Mouse (Mus musculus) mouse trophoblast stem cell (cell line): Measurements from ENCODE around the gene H2-Oa.

Experiments
- in situ Hi-C, 2 experiments: fragments of 300-500 bp; cut with MseI, MboI; formaldehyde crosslinking; loops; 2 replicates in 1 of 2; 3 replicates in 1 of 2; pipeline ENCODE4 v1.15.1; 2025

Gene H2-Oa

GRCm38 (mm10) chr17:34121879-34122187 lies 29.7 kb downstream of the H2-Oa start:
- in situ Hi-C loops: no loop called here

- in situ Hi-C loops: no loop called here
Measured at GRCm38 (mm10) chr17:34122188-34122984, 30.2 kb downstream of the H2-Oa start, which contains the start of gene Brd2. Gene Brd2 (minus strand): TSS chr17:34122634.

- in situ Hi-C loops: no loop called here
Measured at GRCm38 (mm10) chr17:34123111-34123510, 31.0 kb downstream of the H2-Oa start.

GRCm38 (mm10) chr17:34123518-34123917 lies 31.4 kb downstream of the H2-Oa start:
- in situ Hi-C loops: no loop called here

- in situ Hi-C loops: no loop called here
Measured at GRCm38 (mm10) chr17:34124649-34125048, 32.5 kb downstream of the H2-Oa start.

- in situ Hi-C loops: no loop called here
Measured at GRCm38 (mm10) chr17:34126826-34127420, 34.8 kb downstream of the H2-Oa start.

GRCm38 (mm10) chr17:34127475-34127874 lies 35.3 kb downstream of the H2-Oa start:
- in situ Hi-C loops: no loop called here

- in situ Hi-C loops: no loop called here
Measured at GRCm38 (mm10) chr17:34128264-34128937, 36.3 kb downstream of the H2-Oa start.

- in situ Hi-C loops: no loop called here
Measured at GRCm38 (mm10) chr17:34128944-34129791, 37.0 kb downstream of the H2-Oa start.

GRCm38 (mm10) chr17:34130073-34130947 lies 38.2 kb downstream of the H2-Oa start:
- in situ Hi-C loops: loop anchor here (5.0 kb wide), 1 partner anchor 37 kb away; no protein-coding TSS in a partner anchor

GRCm38 (mm10) chr17:34131911-34132310 lies 39.8 kb downstream of the H2-Oa start:
- in situ Hi-C loops: loop anchor here (5.0 kb wide), 1 partner anchor 35 kb away; no protein-coding TSS in a partner anchor

- in situ Hi-C loops: loop anchor here (5.0 kb wide), 1 partner anchor 34 kb away; no protein-coding TSS in a partner anchor
Measured at GRCm38 (mm10) chr17:34133289-34133688, 41.1 kb downstream of the H2-Oa start.

- in situ Hi-C loops: loop anchor here (5.0 kb wide), 1 partner anchor 33 kb away; no protein-coding TSS in a partner anchor
Measured at GRCm38 (mm10) chr17:34134451-34134850, 42.3 kb downstream of the H2-Oa start.

GRCm38 (mm10) chr17:34135297-34136224 lies 43.4 kb downstream of the H2-Oa start:
- in situ Hi-C loops: no loop called here

- in situ Hi-C loops: no loop called here
Measured at GRCm38 (mm10) chr17:34137601-34138000, 45.5 kb downstream of the H2-Oa start.

GRCm38 (mm10) chr17:34138655-34139054 lies 46.5 kb downstream of the H2-Oa start:
- in situ Hi-C loops: no loop called here

- in situ Hi-C loops: no loop called here
Measured at GRCm38 (mm10) chr17:34139416-34139815, 47.3 kb downstream of the H2-Oa start.

- in situ Hi-C loops: no loop called here
Measured at GRCm38 (mm10) chr17:34140240-34140639, 48.1 kb downstream of the H2-Oa start.

GRCm38 (mm10) chr17:34141448-34141847 lies 49.3 kb downstream of the H2-Oa start:
- in situ Hi-C loops: no loop called here
